Mouse (Mus musculus) stomach, postnatal 0 days (tissue): Measurements from ENCODE around the gene Slc13a5.

Experiments
- CTCF ChIP-seq: IDR thresholded peaks from 2 replicates; pipeline ENCODE4 v1.5.1; 2016; ENCODE audit warnings: antibody characterized with exemption, low read depth, mild to moderate bottlenecking, moderate library complexity
- EP300 ChIP-seq: optimal IDR thresholded peaks from 2 replicates; pipeline ENCODE3; 2016; ENCODE audit warnings: antibody characterized with exemption

GRCm38 (mm10) chr11:72232991-72233390, 34.0 kb downstream of the Slc13a5 start:
- no peak for TF ChIP-seq CTCF
- TF ChIP-seq EP300, result no peak
